Mouse (Mus musculus): ENCODE data around the gene Zfp68.
"Not testable (repeated sequence)": the region's sequence is repeated elsewhere in the genome, so short reads cannot be mapped to it uniquely, and the experiment has no call there.

Zfp68 gene

DNA sequence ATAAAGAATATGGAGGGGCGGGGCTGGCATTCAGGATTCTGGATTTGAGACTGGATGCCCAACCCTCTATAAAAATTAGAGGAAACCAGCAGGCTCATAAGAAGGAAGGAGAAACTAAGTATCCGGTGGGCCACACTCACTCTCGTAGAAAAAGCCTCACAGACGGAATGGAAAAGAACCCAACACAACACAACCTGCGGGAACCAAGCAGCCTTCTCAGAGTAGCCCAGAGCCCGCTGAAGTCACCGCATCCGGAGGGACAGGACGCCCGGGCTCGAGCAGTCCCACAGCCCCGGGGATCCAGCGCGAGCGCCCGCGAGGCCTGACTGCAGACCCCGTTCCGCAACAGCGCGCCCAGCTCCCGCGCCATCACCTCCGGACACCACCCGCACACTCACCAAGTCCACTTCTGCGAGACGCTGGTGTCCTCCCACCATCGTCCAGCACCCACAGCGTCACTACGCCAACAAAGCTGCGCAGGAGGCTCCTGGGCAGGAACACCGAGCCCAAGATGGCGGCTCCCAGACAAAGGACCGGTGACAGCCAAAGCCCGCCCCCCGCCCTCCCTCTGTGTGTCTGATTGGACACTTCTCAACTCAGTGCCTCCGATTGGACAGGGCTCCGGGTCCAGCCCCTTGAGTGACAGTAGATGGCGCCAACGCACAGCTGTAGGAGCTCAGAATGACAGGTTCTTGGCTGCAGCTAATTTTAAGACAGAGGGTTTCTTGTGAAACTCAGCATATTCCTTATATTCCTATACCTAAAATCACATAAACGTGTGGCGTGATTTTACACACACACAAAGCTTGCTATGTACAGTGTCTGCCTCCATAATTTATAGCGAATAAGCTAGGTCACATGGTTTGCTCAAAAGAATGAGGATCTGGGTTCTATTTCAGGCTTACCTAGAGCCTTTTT, at the start of gene Zfp68:
TSS of gene Zfp68 (minus strand) at position 551 of the 918 bp plus-strand sequence.
- peak; percentile 99 for DNase-seq (ENCODE audit: low read depth, low spot score)

DNA sequence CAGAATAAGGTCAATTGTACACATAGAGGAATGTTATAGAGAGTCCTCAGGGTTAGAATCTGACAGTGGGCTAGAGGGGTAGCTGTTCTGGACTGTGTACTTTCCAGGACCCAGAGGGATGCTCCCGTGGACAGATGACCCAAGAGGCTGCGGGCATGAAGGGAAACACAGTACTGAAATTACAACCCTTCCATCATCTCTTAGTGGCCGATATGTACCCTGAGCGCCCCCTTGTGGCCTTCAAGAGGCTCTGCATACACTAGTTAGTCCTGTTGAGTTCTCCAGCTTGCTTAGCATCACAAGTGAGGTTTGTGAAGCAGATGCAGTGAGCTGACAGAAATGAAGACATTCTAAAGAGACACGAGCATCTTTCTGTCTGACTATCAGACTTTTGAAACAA, 39.4 kb upstream of the Zfp68 start:
- peak; percentile 70 for DNase-seq (ENCODE audit: low read depth, low spot score)

DNA sequence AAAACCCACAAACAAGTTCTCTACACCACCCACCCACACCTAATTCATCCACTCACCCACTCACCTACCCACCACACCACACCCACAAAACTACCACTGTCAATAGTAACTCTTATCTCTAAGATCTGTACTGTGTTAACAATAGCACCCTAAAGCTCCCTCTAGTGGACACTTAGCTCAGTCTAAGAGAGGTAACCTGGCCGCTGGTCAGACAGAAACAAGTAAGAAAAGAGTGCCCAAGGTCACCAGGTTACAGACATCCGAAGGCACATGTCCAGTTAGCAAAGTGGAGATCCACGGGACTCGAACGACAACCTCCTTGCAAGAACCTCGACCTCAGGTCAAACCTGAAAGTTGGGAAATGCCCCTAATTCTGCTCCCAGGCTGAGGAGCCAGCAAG, 38.3 kb upstream of the Zfp68 start:
- peak; percentile 80 for DNase-seq (ENCODE audit: low read depth, low spot score)

DNA sequence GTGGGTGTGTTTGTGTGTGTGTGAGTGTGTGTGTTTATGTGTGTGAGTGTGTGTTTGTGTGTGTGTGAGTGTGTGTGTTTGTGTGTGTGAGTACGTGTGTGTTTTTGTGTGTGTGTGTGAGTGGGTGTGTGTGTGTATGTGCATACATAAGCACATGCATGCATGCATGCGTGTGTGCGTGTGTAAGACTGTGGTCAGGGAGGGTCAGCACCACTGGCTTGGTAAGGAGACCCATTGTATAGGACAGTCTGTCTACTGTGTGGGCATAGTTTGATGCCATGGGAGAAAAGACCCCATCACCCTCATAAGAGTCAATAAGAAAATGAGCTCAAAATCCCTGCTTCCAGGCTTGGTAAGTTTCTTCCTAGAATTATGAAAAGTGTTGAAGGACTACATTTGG, 37.8 kb upstream of the Zfp68 start:
- no peak for DNase-seq (ENCODE audit: low read depth, low spot score)

- peak; percentile 81 for DNase-seq (ENCODE audit: low read depth, low spot score)
Measured at GRCm38 (mm10) chr5:138656477-138657156, 37.1 kb upstream of the Zfp68 start.

GRCm38 (mm10) chr5:138652911-138653310, 33.4 kb upstream of the Zfp68 start:
- no peak for DNase-seq (ENCODE audit: low read depth, low spot score)

DNA sequence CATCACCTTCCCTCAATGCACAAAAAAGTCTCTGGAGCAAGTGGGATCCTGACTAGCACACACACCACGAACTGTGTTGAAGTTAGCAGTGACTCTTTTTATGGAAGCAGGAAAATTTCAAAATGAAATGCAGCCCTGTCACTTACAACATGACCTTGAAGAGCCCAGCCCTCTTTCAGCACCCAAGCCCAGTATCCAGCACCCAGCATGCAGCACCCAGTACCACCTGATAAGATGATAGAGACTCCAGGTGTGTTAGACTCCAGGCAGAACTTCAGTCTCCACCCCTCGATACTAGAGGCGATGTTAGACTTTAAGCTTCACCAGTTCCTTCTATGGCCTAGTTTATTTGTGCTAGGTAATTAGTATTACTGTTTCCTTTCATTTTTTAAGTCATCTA, 22.2 kb upstream of the Zfp68 start:
- DNase-seq (ENCODE audit: low read depth, low spot score), result no peak

DNA sequence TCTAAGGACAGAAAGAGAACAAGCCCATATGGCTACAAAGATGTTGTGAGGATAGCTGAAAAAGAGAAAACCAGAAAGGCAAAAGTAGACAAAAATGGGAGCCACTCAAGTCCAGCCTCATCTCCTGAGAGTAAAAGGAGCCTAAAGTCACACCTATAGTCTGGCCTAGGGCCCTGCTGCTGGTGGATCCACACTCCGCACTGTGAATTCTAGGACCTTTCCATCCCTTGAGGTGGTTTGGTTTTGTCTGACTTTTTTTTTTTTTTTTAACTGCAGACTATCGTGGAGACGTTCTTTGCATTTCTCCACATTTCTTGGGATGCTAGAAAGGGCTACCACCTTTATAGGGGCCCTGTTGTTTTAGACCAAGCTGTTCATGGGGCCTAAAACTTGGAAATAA, 21.5 kb upstream of the Zfp68 start:
- DNase-seq (ENCODE audit: low read depth, low spot score), result no peak

DNA sequence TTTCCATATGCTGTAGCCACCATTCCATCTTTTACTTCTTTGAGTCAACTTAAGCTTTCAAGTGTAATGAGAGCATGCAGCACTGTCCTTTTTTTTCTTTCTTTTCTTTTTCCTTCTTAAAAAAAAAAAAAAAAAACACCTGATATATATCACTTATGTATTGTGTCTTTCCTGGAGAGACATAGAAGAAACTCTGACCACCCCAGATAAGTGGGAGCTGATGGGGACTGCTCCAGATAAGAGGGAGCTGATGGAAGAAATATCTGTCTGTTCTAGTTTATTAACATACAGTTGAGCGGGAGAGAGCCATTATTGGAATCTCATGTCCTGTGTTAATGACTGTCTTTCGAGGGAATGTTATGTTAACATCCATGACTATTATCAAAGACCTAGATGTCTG, 16.9 kb upstream of the Zfp68 start:
- no peak for DNase-seq (ENCODE audit: low read depth, low spot score)

- DNase-seq (ENCODE audit: low read depth, low spot score), result peak; percentile 27
Measured at GRCm38 (mm10) chr5:138623478-138623875, 3.9 kb upstream of the Zfp68 start.

- peak; percentile 99 for DNase-seq (ENCODE audit: low read depth, low spot score)
Measured at GRCm38 (mm10) chr5:138622645-138623477, 3.3 kb upstream of the Zfp68 start, which contains the start of gene A430033K04Rik. Gene A430033K04Rik (plus strand): TSS chr5:138622859.

- peak; percentile 26 for DNase-seq (ENCODE audit: low read depth, low spot score)
Measured at GRCm38 (mm10) chr5:138620836-138621235, 1.3 kb upstream of the Zfp68 start.

GRCm38 (mm10) chr5:138618353-138618752, 1.2 kb downstream of the Zfp68 start:
- DNase-seq (ENCODE audit: low read depth, low spot score), result peak; percentile 53

- DNase-seq (ENCODE audit: low read depth, low spot score), result peak; percentile 34
Measured at GRCm38 (mm10) chr5:138587396-138587795, 32.2 kb downstream of the Zfp68 start.

GRCm38 (mm10) chr5:138571623-138572022, 47.9 kb downstream of the Zfp68 start:
- peak; percentile 83 for DNase-seq (ENCODE audit: low read depth, low spot score)

DNA sequence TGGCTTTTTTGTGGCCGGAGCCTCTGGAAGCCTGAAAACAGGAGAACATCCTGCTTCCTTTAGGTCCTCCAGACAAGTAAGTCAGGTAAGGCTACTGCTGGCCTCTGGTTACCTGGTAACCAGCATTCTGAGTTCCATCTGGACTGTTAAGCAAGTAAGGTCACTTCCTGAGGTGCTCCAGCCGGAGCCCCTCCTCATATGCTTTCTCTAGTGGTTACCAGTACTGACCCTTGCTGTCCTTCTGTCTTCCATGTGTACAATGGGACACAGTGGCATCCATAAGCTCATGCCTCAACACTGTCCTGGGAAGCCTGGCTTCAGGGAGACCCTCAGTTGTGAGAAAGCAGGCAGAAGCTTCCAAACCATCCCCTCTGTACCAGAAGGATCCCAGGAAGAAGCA, 54.9 kb downstream of the Zfp68 start, which contains the start of gene 1700123K08Rik:
TSS of gene 1700123K08Rik (minus strand) at position 101 of the 400 bp plus-strand sequence.
- not testable (repeated sequence) for DNase-seq (ENCODE audit: low read depth, low spot score)

Data from 3T3-L1 (cell line).